Mouse (Mus musculus) hindbrain, embryonic 11.5 days (tissue): Measurements from ENCODE around the gene Spata31d1b. TPM values are rescaled to one million over a fixed set of nuclear protein-coding genes. Genes with fewer than 3 reads are reported as not detected.
A peak's percentile ranks its signal among the peaks of the same experiment; 100 is the strongest.
"Not testable (repeated sequence)": the region's sequence is repeated elsewhere in the genome, so short reads cannot be mapped to it uniquely, and the experiment has no call there.

Experiments used
- ATAC-seq: fragments of 200-750 bp; cut with Nextera tagmentation; 2 replicates; pipeline ENCODE4 v1.8.0; 2017; ENCODE audit warnings: mild to moderate bottlenecking, moderate TSS enrichment, moderate library complexity; ENCODE audit not compliant: low FRiP score
- DNase-seq: peaks from one replicate; pipeline ENCODE4 v3.0.0-alpha.2; 2015; ENCODE audit warnings: low spot score
- H3K27ac ChIP-seq: fragments of 300-500 bp; sonication (generic); 2 replicates; pipeline ENCODE4 v1.5.1; 2014; ENCODE audit warnings: mild to moderate bottlenecking, low read depth, low read length
- H3K27me3 ChIP-seq: fragments of 300-500 bp; sonication (generic); 2 replicates; pipeline ENCODE4 v1.6.1; 2014; ENCODE audit warnings: mild to moderate bottlenecking, low read length, moderate library complexity, mixed read lengths; ENCODE audit not compliant: control insufficient read depth, insufficient read depth
- H3K36me3 ChIP-seq: fragments of 300-500 bp; sonication (generic); 2 replicates; pipeline ENCODE4 v1.6.1; 2014; ENCODE audit warnings: mild to moderate bottlenecking, low read length, moderate library complexity, mixed read lengths; ENCODE audit not compliant: control insufficient read depth, insufficient read depth
- H3K4me1 ChIP-seq: fragments of 300-500 bp; sonication (generic); replicated peaks from 2 replicates; pipeline ENCODE4 v1.6.1; 2014; ENCODE audit warnings: low read length, mixed read lengths; ENCODE audit not compliant: control insufficient read depth, insufficient read depth
- H3K4me2 ChIP-seq: fragments of 300-500 bp; sonication (generic); replicated peaks from 2 replicates; pipeline ENCODE4 v1.6.1; 2014; ENCODE audit warnings: mild to moderate bottlenecking, low read depth, low read length
- H3K4me3 ChIP-seq: fragments of 300-500 bp; sonication (generic); 2 replicates; pipeline ENCODE4 v1.5.1; 2014; ENCODE audit warnings: low read depth, low read length
- H3K9ac ChIP-seq: fragments of 300-500 bp; sonication (generic); 2 replicates; pipeline ENCODE4 v1.6.1; 2014; ENCODE audit warnings: low read depth, low read length
- H3K9me3 ChIP-seq: fragments of 300-500 bp; sonication (generic); 2 replicates; pipeline ENCODE4 v1.6.1; 2016; ENCODE audit warnings: low read length; ENCODE audit not compliant: control insufficient read depth
- WGBS: fragments of 180-500 bp; shearing (Covaris S2); extraction: QIAGEN DNeasy Blood & Tissue Kit; methylation state at CpG from one replicate; pipeline ENCODE4 v1.1.7; 2014; 5-methylcytosine and 5-hydroxymethylcytosine counted together
- polyA plus RNA-seq: library from polyadenylated mRNA; unstranded; fragments of >200 nt; fragmentation: Nextera tagmentation; extraction: Ambion mirVana; gene quantifications from 2 replicates; pipeline ENCODE4 v1.2.1, GENCODE M21; 2014

The Spata31d1b gene
- not detected in 2 replicates for polyA plus RNA-seq

DNA sequence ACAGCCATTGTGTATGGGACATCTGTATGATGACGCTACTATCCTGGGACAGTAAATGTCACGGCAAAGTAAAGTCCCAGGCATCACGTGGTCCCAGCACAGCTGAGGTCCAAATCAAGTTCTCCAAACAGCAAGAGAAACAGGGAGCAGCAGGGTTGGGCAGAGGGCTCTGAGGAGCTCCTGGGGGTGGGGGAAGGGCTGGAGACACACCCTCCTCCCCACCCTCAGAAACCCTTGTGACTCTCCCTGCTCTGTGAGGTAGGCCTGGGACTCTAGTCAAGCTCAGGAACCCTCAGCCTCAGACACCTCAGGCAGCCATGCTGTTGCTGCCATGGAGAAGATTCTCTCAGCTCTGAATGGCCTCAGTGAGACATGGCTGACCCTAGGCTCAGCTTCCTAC is at the start of gene Spata31d1b:
Gene Spata31d1b, plus strand, starts transcription at position 301 of the 400 bp plus-strand sequence.
- H3K9ac ChIP-seq, H3K9me3 ChIP-seq, H3K4me3 ChIP-seq, DNase-seq, H3K27ac ChIP-seq, H3K4me2 ChIP-seq, H3K36me3 ChIP-seq, ATAC-seq, H3K4me1 ChIP-seq, H3K27me3 ChIP-seq: not testable (repeated sequence)
- 73% methylated on average over 3 of the region's 3 CpGs for WGBS

DNA sequence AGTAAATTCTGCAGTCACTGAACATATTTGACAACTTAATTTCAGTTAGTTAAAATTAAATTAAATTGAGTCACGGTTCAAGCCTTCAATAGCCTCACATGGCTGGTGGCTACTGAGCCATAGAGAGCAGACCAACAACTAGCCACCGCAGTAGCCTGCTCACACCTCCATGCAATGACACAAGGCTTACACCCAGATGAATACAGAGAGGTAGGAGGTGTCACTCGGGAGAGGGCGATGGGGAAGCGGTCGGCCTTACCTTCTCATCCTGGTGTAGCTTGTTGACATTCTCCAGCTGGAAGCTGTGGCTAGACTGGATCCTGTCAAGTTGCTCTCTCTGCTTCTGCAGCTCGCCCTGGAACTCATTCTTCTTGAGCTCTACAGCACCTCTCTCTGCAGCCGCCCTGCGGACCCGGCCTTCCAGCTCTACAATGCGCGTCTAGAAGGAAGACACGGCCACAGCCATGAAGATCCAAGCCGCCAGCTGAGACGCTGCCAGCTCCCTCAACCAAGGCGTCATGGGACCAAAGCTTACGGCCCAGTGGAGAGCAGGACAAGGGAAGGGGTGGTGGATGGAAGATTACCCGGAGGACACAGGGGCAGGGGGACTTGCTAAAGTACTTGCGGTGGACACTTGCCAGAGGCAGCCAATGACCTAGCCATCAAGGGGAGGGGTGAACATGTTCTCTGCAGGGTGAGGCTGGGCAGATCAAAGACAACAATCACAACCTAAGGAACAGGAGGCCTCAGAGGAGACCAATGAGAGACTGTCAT is 48.0 kb upstream of the Spata31d1b start:
- Histone ChIP-seq H3K27ac (no peak overlapping the region), H3K36me3 (peaks cover 14% of the 10 kb centered on the region), H3K4me1 (no peaks in the 10 kb centered on the region), H3K27me3 (no peaks in the 10 kb centered on the region), H3K4me2 (no peak overlapping the region), H3K4me3 (no peak overlapping the region), H3K9ac (no peak overlapping the region), H3K9me3 (no peaks in the 10 kb centered on the region)
- 95% methylated on average over 19 of the region's 19 CpGs for WGBS
- ATAC-seq (no peak), DNase-seq (no peak)

- Histone ChIP-seq H3K36me3 (0 out of 2 replicates have a peak, but pooled peaks cover 4% of the 10 kb centered on the region), H3K27me3 (no peaks in the 10 kb centered on the region), H3K4me2 (no peak overlapping the region), H3K4me1 (0 out of 2 replicates have a peak, but pooled peaks cover 3% of the 10 kb centered on the region), H3K9me3 (no peaks in the 10 kb centered on the region), H3K27ac (no peak overlapping the region), H3K9ac (no peak overlapping the region), H3K4me3 (no peak overlapping the region)
- 90% methylated on average over 5 of the region's 5 CpGs for WGBS
- ATAC-seq (no peak), DNase-seq (no peak)
Observed at GRCm38 (mm10) chr13:59667763-59668162, 44.3 kb upstream of the Spata31d1b start.

GRCm38 (mm10) chr13:59668501-59669093 is 43.5 kb upstream of the Spata31d1b start:
- 83% methylated on average over 11 of the region's 11 CpGs for WGBS
- H3K27ac ChIP-seq, result no peak overlapping the region
- ATAC-seq, result no peak

DNA sequence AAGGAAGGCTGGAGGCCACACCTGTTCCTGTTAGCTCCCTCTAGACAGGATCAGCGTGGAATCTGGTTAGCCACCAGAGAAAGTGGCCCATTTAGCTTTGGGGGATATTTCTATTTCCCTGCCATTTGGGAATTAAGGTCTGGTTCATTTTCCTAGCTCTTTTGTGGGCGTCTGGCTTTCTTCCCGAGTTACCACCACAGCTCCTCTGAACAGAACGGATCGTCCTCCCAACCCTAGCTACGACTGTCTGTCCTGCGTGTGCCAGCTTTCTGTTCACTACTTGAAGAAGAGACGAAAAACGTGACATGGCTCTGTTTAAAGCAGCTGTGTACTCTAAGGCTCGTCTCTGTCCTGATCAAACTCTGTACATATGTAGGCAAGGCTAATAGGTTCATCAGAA is 42.1 kb upstream of the Spata31d1b start:
- Histone ChIP-seq H3K27ac (no peak overlapping the region), H3K27me3 (no peaks in the 10 kb centered on the region), H3K9ac (no peak overlapping the region), H3K9me3 (no peaks in the 10 kb centered on the region), H3K4me2 (no peak overlapping the region), H3K4me3 (no peak overlapping the region), H3K4me1 (peaks cover 7% of the 10 kb centered on the region; the same call in 1 of the 2 replicates), H3K36me3 (no peaks in the 10 kb centered on the region)
- 92% methylated on average over 10 of the region's 10 CpGs for WGBS
- DNase-seq (no peak), ATAC-seq (no peak)

More at GRCm38 (mm10) chr13:59668501-59669093, 43.5 kb upstream of the Spata31d1b start:
- Histone ChIP-seq H3K4me2 (no peak overlapping the region), H3K9ac (no peak overlapping the region), H3K9me3 (no peaks in the 10 kb centered on the region), H3K4me3 (no peak overlapping the region), H3K36me3 (0 out of 2 replicates have a peak, but pooled peaks cover 4% of the 10 kb centered on the region), H3K4me1 (peaks cover 5% of the 10 kb centered on the region; the same call in 1 of the 2 replicates), H3K27me3 (no peaks in the 10 kb centered on the region)
- DNase-seq, result no peak

GRCm38 (mm10) chr13:59671521-59671920 is 40.6 kb upstream of the Spata31d1b start:
- ATAC-seq (peak; percentile 19; the same call in 1 of the 2 replicates), DNase-seq (peak; percentile 66)
- Histone ChIP-seq H3K27me3 (no peaks in the 10 kb centered on the region), H3K4me2 (no peak overlapping the region), H3K4me3 (no peak overlapping the region), H3K36me3 (no peaks in the 10 kb centered on the region), H3K4me1 (peaks cover 7% of the 10 kb centered on the region; the same call in 1 of the 2 replicates), H3K9ac (no peak overlapping the region), H3K27ac (peak overlapping the region; percentile 45), H3K9me3 (no peaks in the 10 kb centered on the region)
- 60% methylated on average over 2 of the region's 2 CpGs for WGBS

GRCm38 (mm10) chr13:59672248-59672647 is 39.8 kb upstream of the Spata31d1b start:
- DNase-seq (no peak), ATAC-seq (no peak)
- Histone ChIP-seq H3K4me3 (no peak overlapping the region), H3K27ac (peak overlapping the region; percentile 45; the same call in 1 of the 2 replicates), H3K9me3 (no peaks in the 10 kb centered on the region), H3K4me2 (0 out of 2 replicates have a peak overlapping the region, but pooled peaks have one; percentile 7), H3K27me3 (no peaks in the 10 kb centered on the region), H3K9ac (no peak overlapping the region), H3K4me1 (peaks cover 7% of the 10 kb centered on the region; the same call in 1 of the 2 replicates), H3K36me3 (no peaks in the 10 kb centered on the region)
- WGBS, result 75% methylated on average over 6 of the region's 6 CpGs

DNA sequence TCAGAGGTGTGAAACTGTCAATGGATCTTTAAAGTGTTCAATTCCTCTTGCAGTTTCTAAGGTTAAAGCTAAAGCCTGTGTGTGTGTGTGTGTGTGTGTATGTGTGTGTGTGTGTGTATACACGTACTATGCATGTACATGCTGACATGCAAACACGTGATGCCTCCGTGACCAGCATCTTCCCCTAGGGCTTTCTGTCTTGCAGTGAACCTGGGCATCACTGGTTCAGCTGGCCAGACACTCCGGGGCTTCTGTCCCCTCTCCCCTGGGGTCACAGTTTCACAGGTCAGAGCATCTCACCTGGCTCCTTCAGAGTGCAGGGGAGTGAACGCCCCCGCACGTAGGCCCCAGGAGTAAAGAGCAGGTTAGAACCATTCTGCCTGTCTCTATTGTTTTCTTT is 38.5 kb upstream of the Spata31d1b start:
- 28% methylated on average over 7 of the region's 7 CpGs for WGBS
- peak overlapping the region; percentile 84 for H3K4me3 ChIP-seq

More for the DNA sequence above, 38.5 kb upstream of the Spata31d1b start:
- peak overlapping the region; percentile 91 for H3K27ac ChIP-seq
- H3K9ac ChIP-seq, result peak overlapping the region; percentile 94
- DNase-seq (peak; percentile 53), ATAC-seq (0 out of 2 replicates have a peak, but pooled peaks have one; percentile 14)
- H3K4me1 ChIP-seq, result peaks cover 7% of the 10 kb centered on the region; the same call in 1 of the 2 replicates
- no peaks in the 10 kb centered on the region for H3K27me3 ChIP-seq
- peak overlapping the region; percentile 71 for H3K4me2 ChIP-seq
- no peaks in the 10 kb centered on the region for H3K36me3 ChIP-seq
- H3K9me3 ChIP-seq, result no peaks in the 10 kb centered on the region
